13 mouse cellular contexts compared by ENCODE assay signal in genomic region chr4:139233755-139234254, GRCm38 (mm10). TPM values are rescaled to one million over a fixed set of nuclear protein-coding genes. Genes with fewer than 3 reads are reported as not detected.
DNase-seq lines count a peak whose midpoint lies in the region; ATAC-seq and TF ChIP-seq lines count a peak whose summit lies in the region.
"Had no signal": no experiment of that assay in that cellular context is flagged by ENCODE, and none has a peak within 500 bp of the region (broad histone marks: within the 10 kb centered on the region; RNA-seq: fewer than 3 reads in every experiment).

No protein-coding gene starts in this region.

- no peak for TF ChIP-seq CTCF in liver, adult 2 months (IDR thresholded peaks at IDR 0.05; ENCODE audit: low read depth, low read length)

- no peaks in the 10 kb centered on the region for H3K27me3 ChIP-seq in heart, embryonic 11.5 days (ENCODE audit: control insufficient read depth, insufficient read depth, low read length)
- H3K27me3 ChIP-seq in liver, adult 2 months (ENCODE audit: control insufficient read depth, insufficient read depth, low read length) = no peaks in the 10 kb centered on the region
- H3K27me3 ChIP-seq in liver, embryonic 16.5 days (ENCODE audit: control insufficient read depth, insufficient read depth, low read depth, low read length) = no peaks in the 10 kb centered on the region
- H3K27me3 ChIP-seq: embryonic facial prominence, embryonic 15.5 days; forebrain, embryonic 12.5 days; midbrain, embryonic 15.5 days had no signal

- no peak overlapping the region for H3K4me3 ChIP-seq in heart, embryonic 11.5 days (ENCODE audit: low read depth, low read length)
- no peak overlapping the region for H3K4me3 ChIP-seq in liver, adult 2 months (ENCODE audit: insufficient read depth, low read depth, low read length)
- no peak overlapping the region for H3K4me3 ChIP-seq in liver, embryonic 16.5 days (ENCODE audit: low read depth, low read length)
- H3K4me3 ChIP-seq: embryonic facial prominence, embryonic 15.5 days; forebrain, embryonic 12.5 days; midbrain, embryonic 15.5 days had no signal

- H3K4me2 ChIP-seq in heart, embryonic 11.5 days = no peak overlapping the region
- H3K4me2 ChIP-seq in liver, embryonic 16.5 days (ENCODE audit: low read depth, low read length) = no peak overlapping the region
- H3K4me2 ChIP-seq: embryonic facial prominence, embryonic 15.5 days; forebrain, embryonic 12.5 days; midbrain, embryonic 15.5 days had no signal

- peaks cover 57% of the 10 kb centered on the region for H3K4me1 ChIP-seq in heart, embryonic 11.5 days (ENCODE audit: control insufficient read depth, insufficient read depth, low read length)
- peaks cover 37% of the 10 kb centered on the region for H3K4me1 ChIP-seq in liver, adult 2 months (ENCODE audit: control insufficient read depth, insufficient read depth, low read length)
- H3K4me1 ChIP-seq in liver, embryonic 16.5 days (ENCODE audit: control insufficient read depth, low read depth, low read length) = peaks cover 15% of the 10 kb centered on the region

- no peak for DNase-seq in heart, adult 8-10 months (ENCODE audit: low spot score)
- peak; percentile 53 for DNase-seq in liver, adult 2 months (ENCODE audit: extremely low read depth, low read depth, low spot score)
- DNase-seq in liver = no peak
- DNase-seq in testis, postnatal 14 days (ENCODE audit: low spot score) = peak; percentile 45
- DNase-seq in adipocyte (ENCODE audit: low spot score) = no peak
- DNase-seq in left cerebral cortex, postnatal 25 days (ENCODE audit: low spot score in 2 of 2) = no peak
- DNase-seq: cerebellum, adult 11 months had no signal

- no peaks in the 10 kb centered on the region; the same call in 1 of the 2 replicates for H3K36me3 ChIP-seq in heart, embryonic 11.5 days (ENCODE audit: control insufficient read depth, insufficient read depth, low read length)
- H3K36me3 ChIP-seq in liver, adult 2 months (ENCODE audit: control insufficient read depth, insufficient read depth, low read length) = peaks cover under 1% of the 10 kb centered on the region; the same call in 1 of the 2 replicates
- 0 out of 2 replicates have a peak, but pooled peaks cover 3% of the 10 kb centered on the region for H3K36me3 ChIP-seq in liver, embryonic 16.5 days (ENCODE audit: control insufficient read depth, insufficient read depth)
- H3K36me3 ChIP-seq: midbrain, embryonic 15.5 days had no signal

- intact Hi-C loops in left cerebral cortex, postnatal 25 days (cut with DNase I) = no loop called here

- 36% methylated on average over 4 of the region's 4 CpGs for WGBS in heart, embryonic 11.5 days (ENCODE audit: insufficient replicate concordance)
- 17% methylated on average over 4 of the region's 4 CpGs for WGBS in liver, adult 2 months
- 31% methylated on average over 4 of the region's 4 CpGs for WGBS in liver, embryonic 16.5 days (ENCODE audit: insufficient replicate concordance)

- TF ChIP-seq POLR2A in liver, adult 2 months (IDR thresholded peaks at IDR 0.05; ENCODE audit: extremely low read depth, insufficient read depth, low read length) = no peak

- no peak for ATAC-seq in heart, embryonic 11.5 days (replicated peaks; ENCODE audit: insufficient number of reproducible peaks, low FRiP score, low TSS enrichment)
- peak; percentile 70 for ATAC-seq in liver, embryonic 16.5 days (ENCODE audit: low read depth)
- ATAC-seq: midbrain, embryonic 15.5 days had no signal

- no peak overlapping the region for H3K9ac ChIP-seq in heart, embryonic 11.5 days (ENCODE audit: low read depth, low read length)
- no peak overlapping the region for H3K9ac ChIP-seq in liver, adult 2 months (ENCODE audit: low read depth, low read length)
- H3K9ac ChIP-seq in liver, embryonic 16.5 days (ENCODE audit: low read depth, low read length) = no peak overlapping the region
- H3K9ac ChIP-seq: embryonic facial prominence, embryonic 15.5 days; forebrain, embryonic 12.5 days; midbrain, embryonic 15.5 days had no signal

- peaks cover 57% of the 10 kb centered on the region for H3K79me2 ChIP-seq in liver, adult 2 months (ENCODE audit: control insufficient read depth, insufficient read depth, low read length)

- H3K9me3 ChIP-seq in heart, embryonic 11.5 days (replicated peaks; ENCODE audit: control insufficient read depth, low read length) = no peaks in the 10 kb centered on the region
- no peaks in the 10 kb centered on the region for H3K9me3 ChIP-seq in liver, embryonic 16.5 days (replicated peaks; ENCODE audit: control insufficient read depth, low read length)
- H3K9me3 ChIP-seq: embryonic facial prominence, embryonic 15.5 days; forebrain, embryonic 12.5 days; G1E; midbrain, embryonic 15.5 days had no signal

- H3K27ac ChIP-seq in heart, embryonic 11.5 days (ENCODE audit: low read depth, low read length) = peak overlapping the region; percentile 52; the same call in 1 of the 2 replicates
- peak overlapping the region; percentile 22; the same call in 1 of the 2 replicates for H3K27ac ChIP-seq in liver, adult 2 months (replicated peaks; ENCODE audit: insufficient read depth, low read depth, low read length)
- H3K27ac ChIP-seq in liver, embryonic 16.5 days (ENCODE audit: low read length) = no peak overlapping the region
- H3K27ac ChIP-seq: forebrain, embryonic 12.5 days; midbrain, embryonic 15.5 days had no signal

RNA-seq across cellular contexts. Expression of gene Capzb, which starts 41.1 kb away (rescaled TPM):
- polyA plus RNA-seq in heart, embryonic 11.5 days (2014; fragmentation: Nextera tagmentation; extraction: Ambion mirVana) = 316 and 319 TPM in 2 replicates
- total RNA-seq in heart, adult 8-10 months (2022) = 100 to 1,000 TPM; 354 to 406 (median 379) TPM
- total RNA-seq in liver, adult 2 months (2014; rRNA removed) = 51.4 and 58.5 TPM in 2 replicates
- 52.6 and 56.4 TPM in 2 replicates for polyA plus RNA-seq in liver, adult 2 months (2012; rRNA removed)
- polyA plus RNA-seq in liver, embryonic 16.5 days (2015; fragmentation: Nextera tagmentation; extraction: Ambion mirVana) = 135 and 146 TPM in 2 replicates
- total RNA-seq in left cerebral cortex, postnatal 25 days (2021) = 100 to 1,000 TPM; 350 to 351 TPM

Comparison
In these comparisons a context has a peak if more than half of its experiments do, and no peak if none do; other contexts are left out.
1. DNase-seq: peak in liver, adult 2 months (single experiment) and testis, postnatal 14 days (single experiment); none in heart, adult 8-10 months (single experiment), liver (single experiment), adipocyte (single experiment) and left cerebral cortex, postnatal 25 days (0 of 2).